Mouse (Mus musculus) CH12.LX (cell line): ENCODE data around the gene Bcorl1. TPM values are rescaled to one million over a fixed set of nuclear protein-coding genes. Genes with fewer than 3 reads are reported as not detected.

Source experiments
- DNase-seq: peaks from one replicate; pipeline ENCODE4 v3.0.0-alpha.2; 2013; ENCODE audit errors: extremely low read depth
- H3K27ac ChIP-seq: 2 replicates; pipeline ENCODE4 v1.5.1; 2012; ENCODE audit warnings: low read depth, mild to moderate bottlenecking, control low read depth, moderate library complexity; ENCODE audit not compliant: insufficient read depth
- H3K27me3 ChIP-seq: replicated peaks from 2 replicates; pipeline ENCODE3; 2012; ENCODE audit warnings: inconsistent platforms
- H3K36me3 ChIP-seq, 2 experiments: replicated peaks in 1 of 2; 2 replicates each; pipeline versions ENCODE3 to v1.6.1; 2012; ENCODE audit warnings: inconsistent platforms in 1 of 2, low read length in 1 of 2, mild to moderate bottlenecking in 1 of 2, mixed read lengths in 1 of 2, moderate library complexity in 1 of 2; ENCODE audit not compliant: control insufficient read depth in 1 of 2, insufficient read depth in 1 of 2
- H3K4me1 ChIP-seq, 2 experiments: 2 replicates each; pipeline ENCODE4 v1.6.1; 2012; ENCODE audit warnings: inconsistent platforms in 1 of 2, moderate library complexity in 1 of 2; ENCODE audit not compliant: insufficient read depth in 2 of 2, control insufficient read depth in 1 of 2
- H3K4me2 ChIP-seq: 2 replicates; pipeline ENCODE4 v1.6.1; 2012; ENCODE audit warnings: low read depth, mild to moderate bottlenecking, control low read depth; ENCODE audit not compliant: poor library complexity, insufficient read depth, severe bottlenecking
- H3K4me3 ChIP-seq, 3 experiments: fragments of 150-350 bp in 1 of 3; sonication (generic) in 1 of 3; replicated peaks in 1 of 3; 2 replicates each; pipeline versions ENCODE3 to v1.5.1; 2011 to 2012; ENCODE audit warnings: low read depth in 2 of 3, low read length in 2 of 3, mild to moderate bottlenecking in 2 of 3, moderate library complexity in 2 of 3, control low read depth in 1 of 3, improper control_type of control experiment in 1 of 3, inconsistent platforms in 1 of 3, mixed read lengths in 1 of 3; ENCODE audit not compliant: poor library complexity in 1 of 3
- H3K79me2 ChIP-seq: replicated peaks from 2 replicates; pipeline ENCODE4 v1.6.1; 2012; ENCODE audit warnings: mild to moderate bottlenecking, moderate library complexity; ENCODE audit not compliant: control insufficient read depth, poor library complexity, insufficient read depth, severe bottlenecking; ENCODE audit errors: extremely low read depth
- H3K9ac ChIP-seq: 2 replicates; pipeline ENCODE4 v1.6.1; 2012; ENCODE audit warnings: low read depth, mild to moderate bottlenecking, control low read depth, moderate library complexity; ENCODE audit not compliant: insufficient read depth
- H3K9me3 ChIP-seq: replicated peaks from 2 replicates; pipeline ENCODE3; 2012; ENCODE audit warnings: low read length, inconsistent platforms, mixed read lengths
- BHLHE40 ChIP-seq: IDR thresholded peaks from 2 replicates; pipeline ENCODE4 v1.6.1; 2011; ENCODE audit warnings: mild to moderate bottlenecking, low read depth, low read length, improper control_type of control experiment
- CHD1 ChIP-seq: IDR thresholded peaks from 2 replicates; pipeline ENCODE4 v1.6.1; 2012; ENCODE audit warnings: low read depth, low read length, improper control_type of control experiment, inconsistent platforms
- CHD2 ChIP-seq: IDR thresholded peaks from 2 replicates; pipeline ENCODE4 v1.6.1; 2011; ENCODE audit warnings: low read length, improper control_type of control experiment
- CTCF ChIP-seq, 2 experiments: IDR thresholded peaks in 1 of 2; conservative IDR thresholded peaks in 1 of 2; 2 replicates each; pipeline ENCODE4 v1.5.1; 2011 to 2012; ENCODE audit warnings: low read depth in 2 of 2, low read length in 2 of 2, improper control_type of control experiment in 1 of 2, inconsistent platforms in 1 of 2, mild to moderate bottlenecking in 1 of 2, moderate library complexity in 1 of 2
- E2F4 ChIP-seq: IDR thresholded peaks from 2 replicates; pipeline ENCODE4 v1.6.1; 2011; ENCODE audit warnings: low read depth, low read length, improper control_type of control experiment; ENCODE audit not compliant: insufficient replicate concordance
- ELF1 ChIP-seq: IDR thresholded peaks from 2 replicates; pipeline ENCODE4 v1.6.1; 2014; ENCODE audit warnings: low read depth, mild to moderate bottlenecking, inconsistent platforms, low read length, improper control_type of control experiment
- EP300 ChIP-seq: IDR thresholded peaks from 2 replicates; pipeline ENCODE4 v1.6.1; 2011; ENCODE audit warnings: low read length, improper control_type of control experiment
- ETS1 ChIP-seq: conservative IDR thresholded peaks from 2 replicates; pipeline ENCODE4 v1.6.1; 2012; ENCODE audit warnings: low read depth, mild to moderate bottlenecking, inconsistent platforms, low read length, improper control_type of control experiment, moderate library complexity
- GABPA ChIP-seq: IDR thresholded peaks from 2 replicates; pipeline ENCODE4 v1.6.1; 2012; ENCODE audit warnings: low read depth, low read length, improper control_type of control experiment, inconsistent platforms; ENCODE audit not compliant: insufficient replicate concordance
- HCFC1 ChIP-seq: IDR thresholded peaks from 2 replicates; pipeline ENCODE4 v1.6.1; 2012; ENCODE audit warnings: low read depth, mild to moderate bottlenecking, inconsistent platforms, low read length, improper control_type of control experiment
- IRF4 ChIP-seq: IDR thresholded peaks from 2 replicates; pipeline ENCODE4 v1.6.1; 2014; ENCODE audit warnings: low read depth, mild to moderate bottlenecking, inconsistent platforms, low read length, improper control_type of control experiment
- JUN ChIP-seq: IDR thresholded peaks from 2 replicates; pipeline ENCODE4 v1.6.1; 2011; ENCODE audit warnings: low read depth, mild to moderate bottlenecking, low read length, improper control_type of control experiment, moderate library complexity; ENCODE audit not compliant: insufficient read depth
- JUND ChIP-seq: conservative IDR thresholded peaks from 2 replicates; pipeline ENCODE4 v1.6.1; 2011; ENCODE audit warnings: low read depth, low read length, improper control_type of control experiment
- KAT2A ChIP-seq: IDR thresholded peaks from 2 replicates; pipeline ENCODE4 v1.6.1; 2012; ENCODE audit warnings: low read length, improper control_type of control experiment, inconsistent platforms; ENCODE audit not compliant: insufficient replicate concordance
- MAFK ChIP-seq: IDR thresholded peaks from 2 replicates; pipeline ENCODE4 v1.6.1; 2011; ENCODE audit warnings: low read length, improper control_type of control experiment; ENCODE audit not compliant: insufficient replicate concordance
- MAX ChIP-seq: IDR thresholded peaks from 2 replicates; pipeline ENCODE4 v1.6.1; 2011; ENCODE audit warnings: low read length, improper control_type of control experiment
- MAZ ChIP-seq: IDR thresholded peaks from 2 replicates; pipeline ENCODE4 v1.6.1; 2012; ENCODE audit warnings: low read depth, mild to moderate bottlenecking, inconsistent platforms, low read length, improper control_type of control experiment, moderate library complexity
- MEF2A ChIP-seq: IDR thresholded peaks from 2 replicates; pipeline ENCODE4 v1.6.1; 2014; ENCODE audit warnings: low read depth, mild to moderate bottlenecking, inconsistent platforms, low read length, improper control_type of control experiment, borderline replicate concordance
- MXI1 ChIP-seq: IDR thresholded peaks from 2 replicates; pipeline ENCODE4 v1.6.1; 2011; ENCODE audit warnings: mild to moderate bottlenecking, low read depth, low read length, improper control_type of control experiment
- MYC ChIP-seq: IDR thresholded peaks from 2 replicates; pipeline ENCODE4 v1.6.1; 2011; ENCODE audit warnings: low read depth, mild to moderate bottlenecking, improper control_type of control experiment, low read length
- NELFE ChIP-seq: IDR thresholded peaks from 2 replicates; pipeline ENCODE4 v1.6.1; 2011; ENCODE audit warnings: low read depth, low read length, improper control_type of control experiment
- NRF1 ChIP-seq: IDR thresholded peaks from 2 replicates; pipeline ENCODE4 v1.6.1; 2014; ENCODE audit warnings: low read depth, mild to moderate bottlenecking, inconsistent platforms, low read length, improper control_type of control experiment, moderate library complexity
- PAX5 ChIP-seq: IDR thresholded peaks from 2 replicates; pipeline ENCODE4 v1.6.1; 2012; ENCODE audit warnings: low read length, inconsistent platforms, mixed read lengths
- POLR2A ChIP-seq: IDR thresholded peaks from 2 replicates; pipeline ENCODE4 v1.6.1; 2011; ENCODE audit warnings: low read depth, mild to moderate bottlenecking, improper control_type of control experiment, low read length
- POLR2AphosphoS2 ChIP-seq: IDR thresholded peaks from 2 replicates; pipeline ENCODE4 v1.6.1; 2011; ENCODE audit warnings: low read depth, low read length, improper control_type of control experiment
- RAD21 ChIP-seq: IDR thresholded peaks from 2 replicates; pipeline ENCODE4 v1.6.1; 2011; ENCODE audit warnings: low read depth, mild to moderate bottlenecking, low read length, improper control_type of control experiment, moderate library complexity
- RCOR1 ChIP-seq: conservative IDR thresholded peaks from 2 replicates; pipeline ENCODE4 v1.6.1; 2012; ENCODE audit warnings: low read depth, mild to moderate bottlenecking, inconsistent platforms, low read length, improper control_type of control experiment
- SIN3A ChIP-seq: IDR thresholded peaks from 2 replicates; pipeline ENCODE4 v1.6.1; 2012; ENCODE audit warnings: low read length, improper control_type of control experiment, inconsistent platforms
- SMC3 ChIP-seq: IDR thresholded peaks from 2 replicates; pipeline ENCODE4 v1.6.1; 2011; ENCODE audit warnings: low read depth, low read length, improper control_type of control experiment
- TBP ChIP-seq: conservative IDR thresholded peaks from 2 replicates; pipeline ENCODE4 v1.6.1; 2011; ENCODE audit warnings: low read depth, low read length, improper control_type of control experiment
- TCF12 ChIP-seq: IDR thresholded peaks from 2 replicates; pipeline ENCODE4 v1.6.1; 2014; ENCODE audit warnings: low read depth, mild to moderate bottlenecking, inconsistent platforms, low read length, improper control_type of control experiment
- UBTF ChIP-seq: IDR thresholded peaks from 2 replicates; pipeline ENCODE4 v1.6.1; 2012; ENCODE audit warnings: low read depth, mild to moderate bottlenecking, inconsistent platforms, low read length, improper control_type of control experiment, moderate library complexity
- USF1 ChIP-seq: IDR thresholded peaks from 2 replicates; pipeline ENCODE4 v1.6.1; 2014; ENCODE audit warnings: low read depth, mild to moderate bottlenecking, inconsistent platforms, low read length, improper control_type of control experiment
- USF2 ChIP-seq: conservative IDR thresholded peaks from 2 replicates; pipeline ENCODE4 v1.6.1; 2011; ENCODE audit warnings: low read depth, low read length, improper control_type of control experiment
- ZC3H11A ChIP-seq: IDR thresholded peaks from 2 replicates; pipeline ENCODE4 v1.6.1; 2012; ENCODE audit warnings: low read depth, mild to moderate bottlenecking, inconsistent platforms, low read length, improper control_type of control experiment
- ZKSCAN1 ChIP-seq: IDR thresholded peaks from 2 replicates; pipeline ENCODE4 v1.6.1; 2012; ENCODE audit warnings: low read depth, inconsistent platforms, low read length, improper control_type of control experiment, borderline replicate concordance
- ZMIZ1 ChIP-seq: IDR thresholded peaks from 2 replicates; pipeline ENCODE4 v1.6.1; 2012; ENCODE audit warnings: low read depth, mild to moderate bottlenecking, inconsistent platforms, low read length, improper control_type of control experiment
- ZNF384 ChIP-seq: IDR thresholded peaks from 2 replicates; pipeline ENCODE4 v1.6.1; 2012; ENCODE audit warnings: low read depth, low read length, improper control_type of control experiment, inconsistent platforms
- dilution Hi-C: fragments of 300-500 bp; cut with MboI; formaldehyde crosslinking; loops from 2 replicates; pipeline ENCODE4 v1.14.3; 2020; ENCODE audit warnings: low sequenced_read_pairs; ENCODE audit not compliant: extremely low pct_unique_long_range_greater_than_20kb, extremely low pct_ligation_motif_present
- in situ Hi-C: fragments of 300-500 bp; cut with MboI; formaldehyde crosslinking; loops from 3 replicates; pipeline ENCODE4 v1.14.3; 2019; ENCODE audit warnings: low sequenced_read_pairs, low pct_ligation_motif_present, low pct_unique_long_range_greater_than_20kb, mixed read lengths
- polyA plus RNA-seq: library from polyadenylated mRNA; unstranded; fragments of >175 nt; gene quantifications from 2 replicates; pipeline ENCODE4 v1.2.1, GENCODE M21; 2012; ENCODE audit warnings: low read depth; ENCODE audit not compliant: insufficient read length
- total RNA-seq, 2 experiments: library from RNA; depleted of rRNA; stranded (reverse); fragments of 300-350 nt in 1 of 2; fragments of >200 nt in 1 of 2; gene quantifications; 2 replicates each; pipeline ENCODE4 v1.2.3; 2012 to 2014

The Bcorl1 gene
- total and polyA plus RNA-seq, 3 experiments = 0.30 to 2.2 (median 1.9) TPM

- Histone ChIP-seq H3K27me3 (peaks cover 16% of the 10 kb centered on the region), H3K9me3 (no peaks in the 10 kb centered on the region), H3K79me2 (no peaks in the 10 kb centered on the region), H3K9ac (peak overlapping the region; percentile 36; the same call in 1 of the 2 replicates), H3K4me2 (peak overlapping the region; percentile 79), H3K4me3 (peak overlapping the region; percentile 25 to 75 (median 55)), H3K36me3 (no peaks in the 10 kb centered on the region), H3K4me1 (peaks cover 0 to 17% of the 10 kb centered on the region in 2 experiments; a peak in 2 of 4 replicates), H3K27ac (0 out of 2 replicates have a peak overlapping the region, but pooled peaks have one; percentile 22)
- dilution Hi-C loops = no loop called here
- DNase-seq = peak; percentile 82
- TF ChIP-seq GABPA (peak; percentile 62; the same call in 1 of the 2 replicates), ELF1 (peak; percentile 55; the same call in 1 of the 2 replicates), NRF1 (no peak), MAX (no peak), MAZ (peak; percentile 100), BHLHE40 (0 out of 2 replicates have a peak, but pooled peaks have one; percentile 22), ZKSCAN1 (no peak), ZNF384 (no peak), ZMIZ1 (0 out of 2 replicates have a peak, but pooled peaks have one; percentile 29), JUN (no peak), TCF12 (peak; percentile 48; the same call in 1 of the 2 replicates), SMC3 (no peak), E2F4 (no peak), ZC3H11A (no peak), PAX5 (no peak), RCOR1 (no peak), TBP (no peak), UBTF (no peak), USF2 (no peak), CHD1 (no peak), CTCF (conservative IDR thresholded peaks at IDR 0.05 in 1 of 2, IDR thresholded peaks at IDR 0.05 in 1 of 2; ENCODE audit: low read depth in 2 of 2, low read length in 2 of 2) (no peak), JUND (no peak), MXI1 (0 out of 2 replicates have a peak, but pooled peaks have one; percentile 36), MYC (no peak), USF1 (no peak), MAFK (no peak), POLR2A (peak; percentile 74), KAT2A (peak; percentile 88; the same call in 1 of the 2 replicates), ETS1 (no peak), POLR2AphosphoS2 (no peak), IRF4 (no peak), RAD21 (no peak), EP300 (no peak), NELFE (no peak), HCFC1 (peak; percentile 98), CHD2 (peak; percentile 92), MEF2A (0 out of 2 replicates have a peak, but pooled peaks have one; percentile 8), SIN3A (0 out of 2 replicates have a peak, but pooled peaks have one; percentile 43)
- in situ Hi-C loops = loop anchor here (10.0 kb wide), 1 partner anchor 61 kb away; no protein-coding TSS in a partner anchor
Observed at GRCm38 (mm10) chrX:48343461-48343952, 2.3 kb downstream of the Bcorl1 start.
